Mouse (Mus musculus) frontal cortex, adult 2 months (tissue): ENCODE measurements around the gene Ap4m1. TPM values are rescaled to one million over a fixed set of nuclear protein-coding genes. Genes with fewer than 3 reads are reported as not detected.
"Not testable (repeated sequence)": the region's sequence is repeated elsewhere in the genome, so short reads cannot be mapped to it uniquely, and the experiment has no call there.

ENCODE experiments used
- DNase-seq, 2 experiments: peaks; one replicate each; pipeline ENCODE4 v3.0.0; 2022; ENCODE audit warnings: low spot score in 1 of 2; ENCODE audit errors: extremely low spot score in 1 of 2
- polyA plus RNA-seq: library from polyadenylated mRNA; depleted of rRNA; stranded (reverse); fragments of >200 nt; gene quantifications from 2 replicates; pipeline ENCODE4 v1.2.3, GENCODE M21; 2012; rRNA removed

Gene Ap4m1
- polyA plus RNA-seq, 1 experiment = 29.6 TPM

DNA sequence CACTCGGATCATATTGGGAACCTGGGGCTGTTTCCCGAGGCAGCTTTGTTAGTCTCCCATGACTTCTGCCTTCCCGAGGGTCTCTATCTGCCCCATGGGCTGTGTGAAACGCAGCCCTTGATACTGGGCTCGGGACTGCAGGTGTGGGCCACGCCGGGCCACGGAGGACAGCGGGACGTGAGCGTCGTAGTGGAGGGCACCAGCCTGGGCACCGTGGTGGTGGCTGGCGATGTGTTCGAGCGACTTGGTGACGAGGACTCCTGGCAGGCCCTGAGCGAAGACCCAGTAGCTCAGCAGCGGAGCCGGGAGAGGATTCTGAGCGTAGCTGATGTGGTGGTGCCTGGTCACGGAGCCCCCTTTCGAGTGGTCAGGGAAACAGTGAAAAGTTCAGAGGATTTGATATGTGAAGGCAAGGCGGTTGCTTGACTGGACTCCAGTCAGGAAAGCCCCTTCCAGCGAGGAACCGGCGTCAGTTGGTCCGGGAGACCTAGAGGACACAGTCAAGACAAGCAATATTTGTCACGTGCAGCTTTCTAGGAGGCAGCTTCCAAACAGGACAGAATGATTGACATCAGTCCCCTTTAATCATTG is 23.0 kb downstream of the Ap4m1 start:
- DNase-seq = no peak

DNA sequence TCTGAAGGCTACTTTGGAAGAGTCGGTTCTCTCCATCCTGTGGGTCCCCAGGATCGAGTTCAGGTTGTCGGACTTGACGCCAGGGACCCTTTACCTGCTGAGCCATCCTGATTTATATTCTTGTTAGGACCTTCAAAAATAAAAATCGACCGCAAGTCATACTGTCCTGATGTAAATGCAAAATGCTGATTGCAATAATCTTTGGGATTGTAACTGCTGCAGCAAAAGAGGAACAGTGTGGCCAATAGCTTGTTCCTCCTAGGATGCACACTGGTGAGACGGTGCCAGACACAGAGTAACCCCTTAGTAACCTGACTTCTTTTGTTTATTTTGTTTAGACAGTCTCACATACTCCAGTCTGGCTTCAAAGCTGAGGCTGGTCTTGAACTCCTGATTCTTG is 23.7 kb downstream of the Ap4m1 start:
- DNase-seq = no peak

DNA sequence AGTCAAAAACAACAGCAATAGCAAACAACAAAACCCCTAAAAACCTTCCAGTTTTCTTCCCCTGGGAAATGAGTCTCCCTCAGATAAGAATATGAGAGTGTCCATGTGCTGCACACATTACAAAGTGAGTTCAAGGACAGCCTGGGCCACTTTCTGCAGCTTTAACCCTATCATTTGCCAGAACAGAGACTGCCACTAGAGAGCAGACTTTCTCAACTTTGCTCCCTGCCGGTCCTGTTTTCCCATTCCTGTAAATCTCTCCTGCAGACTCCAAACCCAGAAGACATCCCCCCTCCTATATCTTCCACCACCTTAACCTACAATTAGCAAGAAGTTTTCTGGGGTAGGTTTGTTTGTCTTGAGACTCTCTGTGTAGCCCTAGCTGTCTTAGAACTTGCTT is 27.8 kb downstream of the Ap4m1 start:
- DNase-seq = no peak

DNA sequence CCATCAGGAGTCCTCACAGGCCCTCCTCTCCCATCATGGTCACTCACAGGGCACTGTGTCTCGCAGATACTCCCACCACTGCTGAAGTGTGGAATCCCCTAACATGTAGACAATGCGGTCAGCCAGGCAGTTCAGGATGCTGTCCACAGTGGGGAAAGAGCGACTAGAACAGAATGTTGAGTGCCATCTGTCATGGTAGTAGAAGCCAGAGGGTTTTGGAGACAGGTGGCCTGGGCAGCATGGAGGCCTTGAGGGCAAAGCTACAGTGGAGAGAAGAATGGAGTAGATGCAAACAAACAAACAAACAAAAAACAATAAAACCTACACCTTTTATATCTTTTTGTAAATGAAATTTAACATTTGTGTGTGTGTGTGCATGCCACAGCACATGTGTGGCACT is 30.3 kb downstream of the Ap4m1 start:
- no peak for DNase-seq

DNA sequence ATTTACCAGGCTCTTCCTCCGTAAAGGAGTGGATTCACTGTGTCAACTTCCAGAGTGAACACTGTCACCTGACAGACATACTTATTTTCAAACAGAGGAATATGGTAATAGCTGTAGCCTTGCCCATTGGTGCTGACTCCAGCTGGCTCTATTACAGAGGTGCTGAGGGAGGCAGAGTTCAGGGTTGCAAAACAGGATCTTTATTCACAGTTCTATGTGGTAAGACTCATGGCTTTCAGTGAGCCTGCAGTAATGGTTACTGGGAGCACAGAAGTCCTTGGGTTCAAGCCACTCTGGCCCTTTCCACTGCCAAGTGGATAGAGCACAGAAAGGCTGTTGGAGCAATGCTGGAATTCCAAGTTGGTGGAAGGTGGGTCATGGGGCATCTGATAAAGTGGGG is 35.5 kb downstream of the Ap4m1 start:
- DNase-seq = no peak

DNA sequence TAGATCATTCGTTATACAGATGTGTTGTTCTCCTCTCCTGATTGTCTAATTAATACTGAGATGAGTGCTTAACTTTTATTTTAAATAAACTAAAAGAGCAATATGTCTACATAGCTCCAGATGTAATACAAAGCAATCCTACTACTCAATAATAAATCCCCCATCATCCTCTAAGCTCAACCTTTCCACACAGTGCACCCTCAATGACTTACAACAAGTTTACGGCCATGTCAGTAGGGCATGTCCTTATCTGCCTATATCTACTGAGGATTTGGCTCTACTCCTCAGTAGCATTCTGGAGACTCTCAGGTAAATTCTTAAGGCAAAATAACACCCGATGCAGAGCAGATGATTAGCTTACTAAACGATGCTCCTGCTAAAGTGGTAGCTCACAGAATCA is 36.1 kb downstream of the Ap4m1 start:
- DNase-seq = no peak

DNA sequence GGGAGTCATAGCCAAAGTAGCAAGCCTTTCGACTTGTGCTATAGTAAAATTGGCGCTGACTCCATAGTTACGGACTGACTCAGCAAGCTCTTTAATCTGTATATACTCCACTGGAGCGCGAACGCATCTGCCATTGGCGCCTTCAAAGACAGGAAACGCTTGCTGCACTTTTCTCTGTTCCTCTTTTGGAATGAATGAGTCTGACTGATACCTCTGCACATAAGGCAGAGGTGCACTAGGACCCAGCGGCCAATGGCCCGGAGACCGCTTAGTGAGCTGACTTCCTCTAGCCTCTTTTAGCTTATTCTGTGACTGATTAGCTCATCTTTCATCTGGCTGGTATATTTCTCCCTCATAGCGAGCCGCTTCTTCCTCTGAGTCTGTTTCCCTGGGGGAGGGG is 44.8 kb downstream of the Ap4m1 start:
- DNase-seq = not testable (repeated sequence)

DNA sequence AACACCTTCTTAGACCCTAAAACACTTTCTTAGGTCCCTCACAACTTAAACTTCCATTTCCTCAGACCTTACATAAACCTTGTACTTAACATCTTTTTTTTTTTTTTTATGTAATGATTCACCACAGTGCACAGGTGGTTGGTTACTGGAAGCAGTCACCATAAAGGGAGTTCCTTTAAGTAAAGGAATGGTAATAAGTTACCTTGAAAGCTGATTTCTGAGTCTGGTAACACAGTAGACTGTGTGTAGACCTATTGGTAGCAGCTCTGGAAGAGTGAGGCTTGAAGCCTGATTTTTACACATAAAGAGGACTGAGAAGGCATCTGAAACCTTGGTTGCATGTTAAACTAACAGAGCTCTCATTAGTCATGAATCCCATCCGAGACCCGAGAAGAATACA is 48.1 kb downstream of the Ap4m1 start:
- DNase-seq = no peak

DNA sequence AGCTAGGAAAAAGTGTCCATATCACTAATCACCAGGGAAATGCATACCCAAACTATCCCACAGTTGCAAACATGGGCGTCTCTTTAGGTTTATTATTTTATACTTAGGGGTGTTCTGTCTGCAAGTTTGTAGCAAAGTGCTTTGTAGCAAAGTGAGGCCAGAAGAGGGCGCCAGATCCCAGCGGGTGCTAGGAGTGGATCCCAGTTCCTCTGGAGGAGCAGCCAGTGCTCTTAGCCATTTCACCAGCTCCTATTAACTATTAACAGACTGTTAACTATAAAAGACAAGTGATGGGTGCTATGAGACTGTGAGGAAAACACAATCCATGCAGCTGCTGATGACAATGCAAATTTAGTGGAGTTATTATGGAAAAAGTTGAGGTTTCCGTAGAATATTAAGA is 50.3 kb downstream of the Ap4m1 start:
- peak; percentile 42 to 95 for DNase-seq

DNA sequence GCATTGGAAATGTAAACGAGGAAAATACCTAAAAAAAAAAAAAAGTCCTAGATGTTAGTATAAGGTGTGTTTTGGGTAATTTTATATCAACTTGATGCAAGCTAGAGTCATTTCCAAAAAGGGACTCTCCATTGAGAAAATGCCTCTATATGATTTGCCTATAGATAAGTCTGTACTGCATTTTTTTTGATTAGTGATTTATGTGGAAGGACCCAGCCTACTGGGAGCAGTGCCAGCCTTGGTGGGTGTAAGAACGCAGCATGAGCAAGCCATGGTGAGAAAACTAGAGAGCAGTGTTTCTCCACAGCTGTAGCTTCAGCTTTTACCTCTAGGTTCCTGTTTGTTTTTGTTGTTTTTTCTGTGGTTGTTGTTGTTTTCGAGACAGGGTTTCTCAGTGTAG is 51.5 kb downstream of the Ap4m1 start:
- peak in 1 of 2 experiments; percentile 20 for DNase-seq

DNA sequence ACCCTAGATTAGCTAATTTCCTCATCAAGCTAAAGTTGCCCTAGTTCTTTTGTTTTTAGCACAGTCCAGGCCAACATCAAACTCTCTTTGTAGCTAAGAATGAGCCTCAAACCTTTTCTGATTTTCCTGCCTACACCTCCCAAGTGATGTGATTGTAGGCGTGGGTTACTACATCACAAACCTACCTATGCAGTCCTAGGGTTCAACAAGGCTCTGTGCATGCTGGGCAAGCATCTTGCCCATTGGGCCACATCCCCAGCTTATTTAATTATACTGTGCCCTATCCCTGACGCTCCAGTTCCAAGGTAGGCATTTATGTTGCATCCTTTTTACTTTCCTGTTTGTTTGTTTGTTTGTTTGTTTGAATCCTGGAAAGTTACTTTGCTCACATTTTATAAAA is 53.9 kb downstream of the Ap4m1 start, which contains the start of gene Nxpe5:
Nxpe5 (plus strand) TSS at position 199 of the 400 bp plus-strand sequence.
- no peak for DNase-seq

DNA sequence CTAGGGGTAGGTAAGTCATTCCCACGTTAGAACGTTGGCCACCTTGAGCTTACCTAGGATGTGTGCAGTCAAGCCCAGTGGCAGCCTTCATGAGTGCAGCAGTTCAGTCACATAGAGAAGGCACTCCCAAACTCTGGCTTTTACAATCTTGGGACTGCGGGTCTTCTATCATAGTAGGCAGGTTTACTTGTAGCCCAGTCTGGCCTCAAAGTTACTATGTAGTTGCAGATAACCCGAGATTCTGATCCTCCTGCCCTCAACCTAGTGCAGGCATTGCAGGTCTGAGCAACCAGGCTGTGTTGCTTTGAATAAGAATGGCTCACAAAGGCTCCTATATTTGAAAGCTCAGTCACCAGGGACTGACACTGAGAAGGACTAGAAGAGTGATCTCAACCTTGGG is 54.7 kb downstream of the Ap4m1 start:
- no peak for DNase-seq

DNA sequence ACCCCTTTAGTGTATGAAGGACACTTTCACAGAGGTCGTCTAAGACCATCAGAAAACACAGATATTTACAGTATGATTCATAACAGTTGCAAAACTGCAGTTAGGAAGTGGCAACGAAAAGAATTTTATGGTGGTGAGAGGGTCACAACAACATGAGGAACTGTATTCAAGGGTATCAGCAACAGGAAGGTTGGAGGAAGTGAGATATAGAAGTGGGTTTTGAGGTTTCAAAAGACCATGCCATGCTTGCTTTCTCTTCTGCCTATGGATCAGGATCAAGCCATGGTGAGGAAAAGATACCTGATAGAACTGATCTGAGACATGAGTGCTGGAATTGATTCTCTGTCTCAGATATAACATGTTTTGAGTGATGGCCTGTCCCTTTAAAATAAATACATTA is 55.6 kb downstream of the Ap4m1 start:
- DNase-seq = no peak

DNA sequence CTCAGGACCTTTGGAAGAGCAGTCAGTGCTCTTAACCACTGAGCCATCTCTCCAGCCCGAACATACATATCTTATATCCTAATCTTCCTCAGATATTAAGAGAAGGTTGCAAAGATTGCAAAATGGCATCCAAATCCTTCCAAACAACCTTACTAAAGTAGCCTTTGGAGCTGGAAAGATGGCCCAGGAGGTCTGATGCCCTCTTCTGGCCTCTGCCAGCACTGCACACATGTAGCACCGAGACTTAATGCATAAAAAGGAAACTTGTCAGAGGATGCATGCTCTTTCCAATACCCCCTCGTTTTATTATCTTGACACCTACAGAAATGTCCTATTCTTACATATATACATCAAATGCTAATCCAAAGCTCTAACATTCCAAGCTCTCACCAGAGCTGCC is 56.2 kb downstream of the Ap4m1 start:
- DNase-seq = peak in 1 of 2 experiments; percentile 17

DNA sequence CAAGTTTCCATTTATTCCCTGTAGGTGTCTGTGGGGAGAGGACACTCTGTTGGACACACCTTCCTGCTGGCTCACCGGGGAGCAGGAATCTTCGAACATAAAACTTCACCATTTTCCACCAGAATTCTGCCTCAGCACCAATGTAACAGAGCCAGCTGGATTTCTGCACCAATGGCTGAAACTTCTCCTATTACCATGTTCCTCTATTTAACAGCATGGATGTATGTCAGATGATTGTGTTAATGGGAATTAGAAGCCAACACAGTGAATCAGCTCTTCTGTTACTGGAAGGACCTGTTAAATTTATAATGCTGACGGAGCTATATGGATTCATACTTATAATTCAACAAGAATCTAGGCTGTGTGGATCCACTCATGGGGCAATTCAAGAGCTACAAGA is 57.7 kb downstream of the Ap4m1 start:
- DNase-seq = no peak

Other genes starting within 250 kb of the Ap4m1 start
- gene Gjc3, start 208.9 kb upstream of the Ap4m1 start, polyA plus RNA-seq = 33.9 and 34.0 TPM in 2 replicates
- gene Azgp1, start 190.5 kb upstream of the Ap4m1 start, polyA plus RNA-seq = 0.36 and 0.54 TPM in 2 replicates
- not detected in 2 replicates for gene Smok3a, start 150.7 kb upstream of the Ap4m1 start, polyA plus RNA-seq
- not detected in 2 replicates for gene Smok3b, start 150.6 kb upstream of the Ap4m1 start, polyA plus RNA-seq
- gene Smok3c, start 118.8 kb upstream of the Ap4m1 start, polyA plus RNA-seq = not detected in 2 replicates
- 14.8 and 16.3 TPM in 2 replicates for gene Zkscan1, start 86.9 kb upstream of the Ap4m1 start, polyA plus RNA-seq
- 18.0 and 21.2 TPM in 2 replicates for gene Zscan21, start 55.1 kb upstream of the Ap4m1 start, polyA plus RNA-seq
- 3.7 and 6.0 TPM in 2 replicates for gene Zfp113, start 16.3 kb upstream of the Ap4m1 start, polyA plus RNA-seq
- 126 and 149 TPM in 2 replicates for gene Cops6, start 10.9 kb upstream of the Ap4m1 start, polyA plus RNA-seq
- 28.7 and 30.1 TPM in 2 replicates for gene Mcm7, start 420 bp downstream of the Ap4m1 start, polyA plus RNA-seq
- gene Taf6, start 15.4 kb downstream of the Ap4m1 start, polyA plus RNA-seq = 56.8 and 58.4 TPM in 2 replicates
- 16.0 and 16.1 TPM in 2 replicates for gene Cnpy4, start 15.5 kb downstream of the Ap4m1 start, polyA plus RNA-seq
- 7.2 and 7.5 TPM in 2 replicates for gene Mblac1, start 22.3 kb downstream of the Ap4m1 start, polyA plus RNA-seq
- not detected in 2 replicates for gene Nxpe5, start 53.9 kb downstream of the Ap4m1 start, polyA plus RNA-seq
- 155 and 158 TPM in 2 replicates for gene Lamtor4, start 83.5 kb downstream of the Ap4m1 start, polyA plus RNA-seq
- gene BC037034, start 92.0 kb downstream of the Ap4m1 start, polyA plus RNA-seq = 88.8 TPM in 2 replicates
- 3.4 and 4.1 TPM in 2 replicates for gene Gal3st4, start 100.8 kb downstream of the Ap4m1 start, polyA plus RNA-seq
- 0.14 TPM in 1 of 2 replicates, not detected in the other for gene Gm43720, start 108.0 kb downstream of the Ap4m1 start, polyA plus RNA-seq
- gene Gpc2, start 108.0 kb downstream of the Ap4m1 start, polyA plus RNA-seq = 10.9 and 11.3 TPM in 2 replicates
- gene Stag3, start 108.2 kb downstream of the Ap4m1 start, polyA plus RNA-seq = 5.2 and 5.3 TPM in 2 replicates
- gene Pvrig, start 170.0 kb downstream of the Ap4m1 start, polyA plus RNA-seq = 0.14 and 0.19 TPM in 2 replicates